Mouse (Mus musculus) layer of hippocampus, postnatal 10 days (tissue): Measurements from ENCODE around the gene Rufy1. TPM values are rescaled to one million over a fixed set of nuclear protein-coding genes. Genes with fewer than 3 reads are reported as not detected.

Experiments
- DNase-seq, 2 experiments: peaks; one replicate each; pipeline ENCODE4 v3.0.0; 2021; ENCODE audit warnings: low spot score in 2 of 2
- total RNA-seq, 2 experiments: library from RNA; stranded (reverse); gene quantifications; 2 replicates each; pipeline ENCODE4 v1.2.3; 2021

The Rufy1 gene
- total RNA-seq, 2 experiments from 2014 or later = 21.8 to 23.6 TPM

DNA sequence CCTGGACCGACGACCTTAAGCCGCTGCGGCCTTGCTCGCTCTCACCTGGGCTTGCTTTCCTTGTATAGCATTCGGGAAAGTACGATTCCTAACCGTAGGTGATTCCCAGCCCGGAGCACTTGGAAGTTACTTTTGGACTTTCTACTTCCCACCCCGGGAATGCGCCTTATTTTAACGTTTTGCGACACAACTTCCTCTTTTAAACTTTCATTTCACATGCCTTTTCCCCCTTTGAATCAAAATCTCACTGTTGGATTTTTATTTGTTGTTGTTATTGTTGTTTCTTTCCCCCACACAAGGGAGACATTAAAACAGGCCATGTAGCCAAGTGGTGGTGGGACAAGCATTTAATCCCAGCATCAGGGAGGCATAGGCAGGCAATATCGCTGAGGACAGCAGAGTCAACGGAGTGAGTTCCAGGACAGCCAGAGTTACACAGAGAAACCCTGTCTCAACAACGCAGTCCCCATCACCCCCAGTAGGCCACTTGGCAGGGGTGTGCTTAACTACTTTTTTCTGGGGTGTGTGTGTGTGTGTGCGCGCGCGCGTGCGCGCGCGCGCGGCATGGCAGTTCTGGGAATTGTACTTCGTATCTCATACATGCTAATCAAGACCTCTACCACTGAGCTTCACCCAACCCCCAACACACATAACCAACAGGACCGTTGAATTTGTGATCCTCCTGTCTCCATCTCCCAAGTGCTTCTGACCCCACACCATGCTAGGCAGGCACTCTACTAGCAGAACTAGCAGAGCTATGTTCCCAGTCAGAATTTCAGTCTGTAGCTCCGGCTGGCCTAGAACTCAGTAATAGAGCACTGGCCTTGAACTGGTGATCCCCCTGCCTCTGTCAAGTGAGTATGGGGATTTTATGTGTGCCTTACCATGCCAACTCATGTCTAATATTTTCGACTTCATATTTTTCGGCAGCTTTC, 476 bp upstream of the Rufy1 start:
- peak in 1 of 2 experiments; percentile 13 for DNase-seq

DNA sequence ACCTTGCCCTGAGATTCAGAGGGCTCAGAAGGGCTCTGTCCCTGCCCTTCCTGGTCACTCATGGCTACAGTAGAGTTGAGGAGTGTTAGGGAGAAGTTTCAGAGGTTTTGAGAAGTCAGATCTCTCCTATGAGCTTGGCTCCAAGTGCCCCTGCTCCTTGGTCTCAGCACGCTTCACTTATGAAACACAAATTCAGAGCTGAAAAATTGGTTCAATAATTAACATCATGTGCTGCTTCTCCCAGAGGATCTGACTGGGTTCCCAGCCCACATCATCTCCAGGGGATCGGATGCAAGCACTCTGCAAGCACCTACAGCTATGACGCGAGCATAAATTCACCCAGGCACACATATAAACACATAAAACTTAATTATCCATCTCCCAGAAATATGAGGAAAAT, 4.9 kb downstream of the Rufy1 start:
- no peak for DNase-seq

DNA sequence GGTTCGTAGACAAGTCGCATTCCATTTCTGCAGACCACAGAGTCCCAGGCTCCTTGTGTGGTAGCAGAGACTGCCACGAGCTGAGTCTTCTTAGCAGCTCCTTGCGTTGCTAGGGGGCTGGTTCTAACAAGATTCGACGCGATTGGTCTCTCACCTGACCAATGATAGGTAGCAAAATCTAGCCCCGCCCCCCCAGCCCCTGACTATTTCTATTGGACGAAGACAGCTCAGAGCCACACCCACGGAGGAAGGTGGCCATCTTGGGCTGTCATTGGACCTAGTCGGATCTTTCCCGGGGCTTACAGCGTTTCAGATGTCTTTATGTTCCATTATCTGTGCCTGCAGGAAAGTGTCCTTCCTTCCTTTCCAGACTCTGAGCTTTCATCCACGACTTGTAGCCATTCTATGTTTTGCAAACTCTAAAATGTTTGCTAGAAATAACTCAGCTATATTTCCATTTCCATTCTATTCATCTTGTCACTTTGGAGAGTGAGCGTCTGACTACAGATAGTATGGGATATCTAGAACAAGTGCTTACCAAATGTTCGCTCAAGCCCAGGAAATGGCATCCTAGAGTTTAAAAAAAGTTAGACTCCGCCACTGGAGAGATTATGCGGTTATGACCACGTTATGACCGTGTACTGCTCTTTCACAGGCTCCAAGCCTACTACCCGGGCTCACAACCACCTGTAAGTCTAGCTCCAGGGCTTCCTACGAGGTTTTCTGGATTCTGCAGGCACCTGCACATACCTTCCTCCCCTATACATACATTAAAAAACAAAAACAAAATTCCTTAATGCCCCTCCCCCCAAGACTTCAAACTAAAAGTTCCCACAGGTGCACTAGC, 8.8 kb downstream of the Rufy1 start:
- DNase-seq = peak; percentile 57 to 59

DNA sequence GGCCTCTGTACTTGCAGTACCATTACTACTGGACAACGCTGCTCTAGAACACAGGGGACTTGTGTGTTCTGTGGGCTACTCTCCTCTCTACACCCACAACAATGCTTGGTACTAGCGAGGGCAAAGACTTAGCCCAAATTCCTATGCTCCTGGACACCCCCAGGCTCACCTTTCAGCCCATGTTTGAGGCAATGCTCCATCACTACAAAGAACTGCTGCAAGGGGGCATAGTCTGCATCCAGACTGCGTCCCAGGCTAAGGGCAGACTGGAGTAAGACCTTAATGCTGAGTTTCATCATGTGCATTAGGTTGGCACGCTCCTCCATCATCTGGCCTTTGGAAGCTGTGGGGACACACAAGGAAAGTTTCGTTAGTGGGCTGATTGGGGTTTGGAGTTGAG, 9.5 kb downstream of the Rufy1 start:
- DNase-seq = no peak

DNA sequence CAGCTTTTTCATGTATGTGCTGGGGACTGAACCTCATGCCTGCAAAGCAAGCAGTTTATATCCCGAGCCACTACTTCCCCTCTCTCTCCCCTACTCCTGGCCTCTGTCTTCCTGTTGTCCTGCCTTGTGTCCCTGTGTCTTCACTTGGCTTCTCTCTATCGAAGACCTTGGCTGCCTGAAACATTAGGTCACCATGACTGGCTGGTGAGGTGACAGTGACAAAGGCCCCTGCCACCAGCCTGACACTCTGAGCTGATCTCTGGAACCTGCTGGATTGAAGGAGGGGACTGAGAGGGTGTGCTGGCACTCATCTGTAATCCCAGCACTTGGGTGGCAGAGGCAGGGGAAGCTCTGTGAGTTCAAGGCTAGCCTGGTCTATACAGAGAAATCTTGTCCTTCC, 13.1 kb downstream of the Rufy1 start:
- no peak for DNase-seq

DNA sequence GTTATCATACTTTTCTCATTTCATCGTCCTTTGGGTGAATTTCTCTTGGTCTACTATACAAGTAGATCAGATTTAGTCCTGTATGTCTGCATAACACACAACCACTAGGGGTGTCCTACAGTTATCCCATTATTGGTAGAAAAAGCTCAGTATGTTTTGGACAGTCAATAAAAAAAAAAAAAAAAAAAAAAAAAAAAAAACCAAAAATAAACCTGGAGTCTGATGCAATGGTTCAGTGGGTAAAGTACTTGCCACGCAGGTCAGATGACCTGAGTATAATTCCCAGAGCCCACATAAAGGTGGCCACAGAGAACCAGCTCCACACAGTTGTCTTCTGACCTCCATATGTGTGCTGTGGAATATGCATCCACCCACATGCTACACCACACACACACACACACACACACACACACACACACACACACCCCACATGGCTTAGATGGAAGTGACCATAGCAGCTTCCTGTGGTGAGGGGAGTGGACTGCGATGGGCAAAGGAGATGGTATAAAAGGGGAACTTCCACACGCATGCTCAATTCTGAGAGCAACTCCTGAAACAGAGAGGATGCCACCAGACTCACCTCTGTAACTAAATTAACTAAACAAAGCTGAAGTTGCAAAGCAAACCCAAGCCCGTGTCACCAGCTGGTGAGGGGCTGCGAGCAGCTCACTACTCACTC, 15.2 kb downstream of the Rufy1 start:
- DNase-seq = no peak

DNA sequence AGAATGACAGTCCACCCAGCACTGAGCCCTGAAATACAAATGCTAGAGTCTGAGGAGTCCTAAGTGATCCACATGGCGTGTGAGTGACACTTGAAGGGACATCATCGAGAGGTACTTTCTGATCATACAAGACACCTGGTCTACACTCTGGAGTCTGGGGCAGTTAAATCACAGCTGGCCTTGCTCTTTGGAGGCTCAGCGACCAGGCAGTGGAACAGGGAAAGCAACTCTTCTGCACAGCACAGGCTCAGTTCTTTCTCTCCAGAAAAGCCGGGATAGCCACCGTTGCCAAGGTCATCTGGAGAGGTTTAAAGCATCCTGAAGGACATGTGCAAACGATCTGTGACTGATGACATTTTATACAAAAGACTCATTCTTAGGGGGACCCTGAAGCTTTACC, 23.7 kb downstream of the Rufy1 start:
- DNase-seq = no peak

DNA sequence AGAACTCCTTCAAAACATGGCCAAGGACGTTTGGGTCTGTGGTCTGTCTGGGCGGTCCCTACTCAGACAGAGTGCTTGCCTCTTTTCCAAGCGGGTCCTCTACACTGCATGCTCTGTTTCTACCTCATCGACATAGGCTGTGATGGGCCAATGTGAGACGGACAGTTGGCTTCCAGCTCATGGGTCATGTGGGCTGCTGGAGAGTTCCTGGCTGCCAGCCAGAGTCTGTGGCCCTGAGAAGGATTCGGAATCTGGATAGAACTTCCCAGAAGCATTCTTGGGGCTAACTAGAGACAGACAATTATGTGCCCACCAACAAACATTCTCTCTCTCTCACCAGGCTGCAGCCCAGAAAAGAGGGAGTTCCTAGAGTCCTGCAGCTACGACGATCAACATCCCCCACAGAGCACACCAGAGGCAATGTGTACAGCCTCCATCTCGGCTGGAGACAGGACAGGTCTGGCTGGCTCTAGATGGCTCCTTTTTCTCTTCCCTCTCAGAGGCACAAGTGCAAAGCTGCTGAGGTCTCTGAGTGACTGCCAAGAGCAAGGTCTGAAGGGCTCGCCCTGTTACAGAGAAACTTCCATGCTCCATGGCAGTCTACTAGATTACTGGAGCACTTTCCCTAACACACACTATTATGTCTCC, 27.4 kb downstream of the Rufy1 start:
- DNase-seq = peak in 1 of 2 experiments; percentile 38

DNA sequence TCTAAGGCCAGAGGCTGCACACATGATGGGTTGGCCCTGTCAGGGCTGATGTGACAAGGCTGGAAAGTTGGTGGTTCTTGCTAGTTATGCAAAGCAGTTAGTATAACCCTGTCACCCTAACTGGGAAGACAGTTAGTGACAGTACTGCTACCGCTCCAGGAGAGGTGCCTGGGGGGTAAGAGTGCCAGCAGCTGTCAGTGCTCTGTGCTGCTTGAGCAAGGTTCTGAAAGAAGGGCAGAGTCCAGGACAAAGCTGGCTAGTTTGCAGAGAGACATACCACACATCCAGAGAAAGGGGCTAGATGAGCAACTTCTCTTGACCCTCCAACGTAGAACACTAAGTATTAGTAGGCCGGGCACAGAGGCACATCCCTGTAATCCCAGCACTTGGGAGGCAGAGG, 28.4 kb downstream of the Rufy1 start:
- no peak for DNase-seq

DNA sequence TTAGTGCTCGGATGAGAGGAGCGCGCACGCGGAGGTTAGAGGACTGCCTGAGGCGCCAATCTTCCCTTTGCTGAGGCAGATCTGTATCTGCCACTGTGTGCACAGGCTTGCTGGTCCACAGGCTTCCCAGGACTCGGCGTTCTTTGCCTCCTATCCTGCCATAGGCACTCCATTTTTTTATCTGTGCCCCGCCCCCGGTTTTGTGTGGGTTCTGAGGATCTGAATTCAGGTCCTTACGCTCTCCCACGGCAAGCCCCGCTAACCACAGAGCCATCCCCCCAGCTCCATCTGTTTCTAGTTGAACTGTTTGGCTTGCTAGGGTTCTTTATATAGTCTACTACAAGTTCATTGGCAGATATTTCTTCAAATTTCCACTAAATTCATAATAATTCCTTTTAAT, 32.1 kb downstream of the Rufy1 start:
- no peak for DNase-seq

DNA sequence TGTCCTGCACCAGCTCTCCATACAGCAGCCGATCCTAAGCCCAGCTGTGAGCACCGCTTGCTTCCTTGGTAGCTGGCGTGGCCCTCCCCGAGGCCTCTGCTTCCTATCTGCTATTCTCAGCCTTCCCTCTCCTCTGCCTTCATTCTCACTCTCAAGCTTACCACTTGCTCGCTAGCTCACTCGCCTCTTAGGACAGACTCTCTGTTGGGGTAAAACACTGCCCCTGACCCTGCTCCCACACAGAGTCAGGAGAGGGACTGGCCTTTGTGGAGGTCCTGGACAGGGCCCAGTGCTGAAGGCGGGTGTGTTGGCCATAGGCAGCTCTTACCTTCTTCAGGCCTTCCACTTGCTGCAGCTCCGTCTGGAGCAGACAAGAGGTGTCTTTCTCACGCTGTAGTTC, 33.6 kb downstream of the Rufy1 start:
- DNase-seq = no peak

DNA sequence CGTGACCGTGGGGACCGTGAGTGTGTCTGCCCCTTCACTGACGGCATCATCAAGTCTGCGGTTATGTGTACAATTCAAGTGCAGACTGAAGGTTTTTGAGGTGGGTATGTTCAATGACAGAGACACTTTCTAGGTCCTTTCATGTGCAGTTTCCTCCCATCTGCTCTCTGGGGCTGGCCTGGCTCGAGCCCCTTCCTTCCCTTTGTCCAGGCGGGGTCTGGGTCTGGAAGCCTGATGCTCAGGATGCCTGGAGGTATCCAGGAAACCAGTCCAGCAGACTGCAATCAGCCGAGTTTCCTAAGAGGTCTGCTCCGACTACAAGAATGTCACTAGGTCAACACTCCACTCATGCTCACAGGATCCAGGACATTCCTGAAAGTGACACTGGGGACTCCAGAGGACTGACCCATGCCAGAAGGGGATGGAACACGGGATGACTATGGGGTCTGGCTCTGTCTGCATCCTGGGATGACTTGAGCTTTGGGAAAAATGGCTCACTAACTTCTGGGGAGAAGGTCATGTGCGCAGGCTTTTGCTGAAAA, 34.1 kb downstream of the Rufy1 start:
- DNase-seq = no peak

DNA sequence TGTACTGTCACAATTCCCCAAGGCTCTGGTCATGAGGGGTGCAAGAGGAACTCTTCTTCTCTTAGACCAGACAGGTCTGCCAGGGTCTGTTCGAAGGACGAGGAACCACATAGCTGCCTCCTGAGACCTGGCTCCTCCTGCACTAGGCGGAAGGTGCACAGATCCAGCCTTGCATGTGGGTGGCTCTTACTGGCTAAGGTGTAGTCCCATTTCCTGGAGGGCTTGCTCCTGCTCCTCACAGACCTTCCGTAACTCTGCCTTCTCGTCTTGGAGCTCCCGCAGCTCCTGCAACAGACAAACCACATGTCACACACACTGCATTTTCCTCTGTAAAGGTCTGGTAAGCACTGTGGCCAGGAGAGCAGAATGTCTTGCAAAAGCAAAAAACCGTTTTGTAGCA, 36.2 kb downstream of the Rufy1 start:
- DNase-seq = no peak

DNA sequence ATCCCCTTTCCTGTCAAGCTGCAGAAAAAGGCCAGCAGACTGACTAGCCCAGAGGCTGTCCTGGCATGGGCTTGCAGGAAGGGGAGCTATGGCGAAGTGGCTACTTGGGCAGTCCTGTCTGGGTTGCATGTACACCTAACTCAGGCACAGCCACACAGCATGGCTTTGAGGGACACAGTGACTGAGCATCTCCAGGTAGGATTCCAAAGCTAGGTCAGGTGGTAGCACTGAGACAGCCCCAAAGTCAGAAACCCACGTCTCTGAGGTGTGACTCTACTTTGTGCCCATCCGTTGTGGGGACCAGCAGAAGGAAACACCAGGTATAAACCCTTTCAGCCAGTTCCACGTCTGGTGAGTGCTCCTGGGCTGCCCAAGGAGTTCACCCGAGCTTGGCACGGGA, 37.6 kb downstream of the Rufy1 start:
- no peak for DNase-seq

DNA sequence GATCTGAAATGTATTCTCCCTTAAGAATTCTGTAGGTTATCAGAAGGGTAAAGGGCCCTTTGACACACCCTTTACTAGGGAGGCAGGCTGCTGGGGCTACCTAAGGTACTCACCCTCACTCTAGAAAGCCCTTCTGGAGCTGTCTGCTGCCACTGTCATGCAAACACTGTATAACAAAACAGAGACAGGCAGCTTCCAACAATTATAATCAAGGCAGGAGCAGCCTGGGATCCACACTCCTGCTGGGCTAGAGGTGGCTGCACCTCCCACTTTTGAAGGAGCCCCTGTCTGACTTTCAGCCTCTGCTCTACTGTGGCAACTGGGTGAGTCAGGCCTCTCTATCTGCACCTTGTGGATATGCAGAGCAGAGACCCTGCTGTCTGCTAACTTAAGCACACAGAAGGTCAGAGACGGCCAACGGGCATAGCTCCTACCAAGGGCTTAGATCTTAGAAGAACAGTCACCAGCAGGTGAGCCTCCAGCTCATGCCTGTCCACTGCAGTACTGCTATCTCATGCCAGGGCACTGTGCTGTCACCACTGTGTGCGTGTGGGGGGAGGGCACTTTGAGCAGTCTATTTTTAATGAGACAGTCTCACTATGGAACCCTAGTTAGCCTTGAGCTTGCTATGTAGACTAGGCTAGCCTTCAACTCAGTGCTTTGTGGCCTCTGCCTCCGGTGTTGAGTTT, 39.5 kb downstream of the Rufy1 start:
- DNase-seq = no peak

DNA sequence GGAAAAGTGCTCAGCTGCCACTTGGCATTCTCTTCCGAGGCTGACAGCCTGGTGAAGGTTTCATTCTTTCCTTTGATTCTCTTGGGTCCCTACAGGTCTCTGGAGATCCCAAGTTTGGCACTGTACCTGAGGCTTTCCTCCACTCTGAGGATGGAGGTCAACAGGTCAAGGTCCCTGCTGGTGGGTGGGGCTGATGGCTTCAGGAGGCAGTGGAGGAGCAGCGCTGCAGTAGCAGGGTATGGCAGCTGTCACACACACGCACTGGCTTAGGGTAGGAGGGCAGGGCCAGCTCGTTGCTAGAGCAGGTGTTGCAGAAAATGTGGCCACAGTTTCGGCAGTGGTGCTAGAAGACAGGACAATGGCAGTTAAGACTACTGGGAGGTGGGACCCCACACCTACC, 41.3 kb downstream of the Rufy1 start:
- no peak for DNase-seq

DNA sequence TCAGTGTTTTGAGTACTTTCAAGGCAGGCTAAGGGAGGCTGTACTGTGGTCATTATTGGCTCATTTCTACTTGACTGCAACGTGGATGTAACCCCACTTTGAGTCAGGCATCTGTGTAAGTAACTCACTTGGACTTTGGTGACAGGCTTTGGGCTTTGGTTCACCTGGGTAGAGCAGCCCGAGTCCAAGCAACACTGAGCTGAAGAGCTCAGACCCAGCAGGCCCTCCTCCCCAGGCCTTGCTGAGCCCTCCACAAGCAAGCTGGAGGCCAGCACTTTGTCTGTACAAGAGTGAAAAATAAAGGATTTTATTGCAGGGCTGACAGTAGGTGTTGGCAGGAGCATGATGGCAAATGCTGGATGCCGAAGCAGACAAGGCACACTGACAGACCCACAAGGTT, 41.9 kb downstream of the Rufy1 start:
- DNase-seq = no peak

DNA sequence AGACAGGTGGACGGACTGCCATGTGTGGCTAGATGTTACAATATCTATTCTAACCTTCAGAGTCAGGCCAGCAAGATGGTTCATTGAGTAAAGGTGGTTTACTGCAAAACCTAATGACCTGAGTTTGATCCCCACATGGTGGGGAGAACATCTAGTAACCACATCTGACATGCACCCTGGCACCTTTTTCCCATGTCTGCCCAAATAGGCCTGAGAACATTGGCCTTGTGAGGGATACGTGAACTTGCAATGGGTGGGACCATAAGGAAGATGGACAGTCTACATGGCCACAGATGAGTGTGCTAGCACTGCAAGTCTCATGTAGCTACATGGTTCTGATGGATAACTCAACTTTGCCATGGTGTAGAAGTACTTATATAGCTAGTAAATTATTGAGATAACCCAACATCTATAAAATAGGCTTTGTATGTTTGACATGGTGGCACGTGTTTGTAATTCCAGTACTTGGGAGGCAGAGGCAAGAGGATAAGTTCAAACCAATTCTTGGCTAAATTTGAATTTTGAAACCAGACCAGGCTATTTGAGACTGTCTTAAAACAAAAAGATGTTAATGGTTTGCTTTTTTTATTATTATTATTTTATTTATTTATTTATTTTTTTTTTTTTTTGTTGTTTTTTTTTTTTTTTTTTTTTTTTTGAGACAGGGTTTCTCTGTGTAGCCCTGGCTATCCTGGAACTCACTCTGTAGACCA, 42.6 kb downstream of the Rufy1 start:
- DNase-seq = no peak

DNA sequence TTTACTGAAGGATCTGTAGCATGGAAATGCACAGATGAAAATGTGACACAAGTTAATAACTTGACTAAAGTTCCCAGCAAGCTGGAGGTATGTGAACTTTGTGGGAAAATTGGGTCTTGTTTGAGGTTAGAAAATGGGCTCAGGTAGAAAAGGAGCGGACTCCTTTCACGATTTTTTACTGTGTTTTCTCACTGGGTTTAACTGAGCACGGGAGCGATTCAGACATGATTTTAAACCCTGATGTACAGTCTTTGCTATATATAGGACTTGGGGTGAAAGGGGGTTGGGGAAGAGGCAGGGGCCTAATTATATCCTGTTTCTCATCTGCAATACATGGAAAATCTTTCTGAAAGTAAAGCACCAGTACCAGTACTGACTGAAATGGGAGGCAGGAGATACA, 43.2 kb downstream of the Rufy1 start:
- DNase-seq = no peak
